Mouse (Mus musculus) bone marrow, adult 2 months (tissue): Measurements from ENCODE around the gene Aldh3b3.

ENCODE experiments used
- CTCF ChIP-seq: fragments of 200-500 bp; IDR thresholded peaks from 2 replicates; pipeline ENCODE4 v1.5.1; 2011; ENCODE audit warnings: low read length, control low read depth; ENCODE audit not compliant: control insufficient read depth, insufficient read depth
- POLR2A ChIP-seq: fragments of 200-500 bp; IDR thresholded peaks from 2 replicates; pipeline ENCODE4 v1.6.1; 2011; ENCODE audit warnings: low read depth, mild to moderate bottlenecking, control low read depth, low read length, borderline replicate concordance; ENCODE audit not compliant: control insufficient read depth

- TF ChIP-seq CTCF = no peak
- TF ChIP-seq POLR2A = no peak
Measured at GRCm38 (mm10) chr19:3928779-3929178, 29.7 kb upstream of the Aldh3b3 start.
